Mouse (Mus musculus) retina, postnatal 1 day (tissue): ENCODE results near the gene Fam234b.

Source experiments
- DNase-seq: peaks from one replicate; pipeline ENCODE4 v3.0.0-alpha.2; 2012

Fam234b gene

GRCm38 (mm10) chr6:135197921-135198532, at the start of gene Fam234b, which contains the start of gene Hebp1:
TSS of gene Fam234b (plus strand) at chr6:135197977.
TSS of gene Hebp1 (minus strand) at chr6:135198022.
- DNase-seq, result peak; percentile 87

- DNase-seq, result peak; percentile 48
Measured at GRCm38 (mm10) chr6:135148506-135148905, 49.3 kb upstream of the Fam234b start.

- DNase-seq, result no peak
Measured at GRCm38 (mm10) chr6:135149175-135149574, 48.6 kb upstream of the Fam234b start.

GRCm38 (mm10) chr6:135149722-135150121, 48.1 kb upstream of the Fam234b start:
- no peak for DNase-seq

GRCm38 (mm10) chr6:135150311-135150710, 47.5 kb upstream of the Fam234b start:
- peak; percentile 55 for DNase-seq

- DNase-seq, result no peak
Measured at GRCm38 (mm10) chr6:135153719-135154118, 44.1 kb upstream of the Fam234b start.

GRCm38 (mm10) chr6:135156597-135156996, 41.2 kb upstream of the Fam234b start:
- DNase-seq, result no peak

- no peak for DNase-seq
Measured at GRCm38 (mm10) chr6:135157496-135157895, 40.3 kb upstream of the Fam234b start.

GRCm38 (mm10) chr6:135158509-135158908, 39.3 kb upstream of the Fam234b start:
- no peak for DNase-seq

- DNase-seq, result no peak
Measured at GRCm38 (mm10) chr6:135161356-135161755, 36.4 kb upstream of the Fam234b start.

GRCm38 (mm10) chr6:135162311-135162710, 35.5 kb upstream of the Fam234b start:
- no peak for DNase-seq

- DNase-seq, result no peak
Measured at GRCm38 (mm10) chr6:135162861-135163260, 34.9 kb upstream of the Fam234b start.

GRCm38 (mm10) chr6:135165191-135165590, 32.6 kb upstream of the Fam234b start:
- no peak for DNase-seq

- no peak for DNase-seq
Measured at GRCm38 (mm10) chr6:135165706-135166105, 32.1 kb upstream of the Fam234b start.

GRCm38 (mm10) chr6:135166262-135166661, 31.5 kb upstream of the Fam234b start:
- DNase-seq, result no peak

- DNase-seq, result no peak
Measured at GRCm38 (mm10) chr6:135166712-135167111, 31.1 kb upstream of the Fam234b start.

- peak; percentile 88 for DNase-seq
Measured at GRCm38 (mm10) chr6:135167380-135168311, 30.1 kb upstream of the Fam234b start.

GRCm38 (mm10) chr6:135168471-135168870, 29.3 kb upstream of the Fam234b start:
- DNase-seq, result no peak

GRCm38 (mm10) chr6:135169246-135169645, 28.5 kb upstream of the Fam234b start:
- DNase-seq, result no peak

- DNase-seq, result no peak
Measured at GRCm38 (mm10) chr6:135171736-135172135, 26.0 kb upstream of the Fam234b start.

GRCm38 (mm10) chr6:135175014-135175413, 22.8 kb upstream of the Fam234b start:
- no peak for DNase-seq

- DNase-seq, result no peak
Measured at GRCm38 (mm10) chr6:135177271-135177670, 20.5 kb upstream of the Fam234b start.

- no peak for DNase-seq
Measured at GRCm38 (mm10) chr6:135178599-135178998, 19.2 kb upstream of the Fam234b start.

- DNase-seq, result no peak
Measured at GRCm38 (mm10) chr6:135182925-135183324, 14.9 kb upstream of the Fam234b start.
